Mouse (Mus musculus): ENCODE measurements around the gene Sdcbp2. TPM values are rescaled to one million over a fixed set of nuclear protein-coding genes. Genes with fewer than 3 reads are reported as not detected.

Sdcbp2 gene
- polyA plus RNA-seq, 2 experiments, result 1.6 to 2.0 TPM

DNA sequence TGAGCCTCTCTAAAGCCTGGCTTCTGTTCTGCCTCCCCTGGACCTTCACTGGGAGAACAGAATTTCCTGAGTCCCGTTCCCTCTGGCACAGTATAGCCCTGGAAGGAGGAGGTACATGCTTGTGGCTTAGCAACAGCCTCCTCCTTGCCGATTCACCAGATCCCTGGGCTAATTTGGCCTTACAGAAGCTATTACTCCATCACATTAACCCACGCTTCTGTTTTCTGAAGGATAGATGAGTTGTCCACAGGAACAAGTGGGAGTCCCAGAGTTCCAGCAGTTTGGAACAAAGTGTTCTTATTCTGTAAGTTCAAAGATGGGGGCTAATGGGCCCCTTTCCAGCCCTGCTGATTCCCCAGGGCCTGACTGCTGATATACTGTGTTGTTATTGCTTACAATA lies 1.2 kb downstream of the Sdcbp2 start:
- ATAC-seq (ENCODE audit: low FRiP score, low read depth), result no peak
- 72% methylated on average over 3 of the region's 3 CpGs for WGBS

DNA sequence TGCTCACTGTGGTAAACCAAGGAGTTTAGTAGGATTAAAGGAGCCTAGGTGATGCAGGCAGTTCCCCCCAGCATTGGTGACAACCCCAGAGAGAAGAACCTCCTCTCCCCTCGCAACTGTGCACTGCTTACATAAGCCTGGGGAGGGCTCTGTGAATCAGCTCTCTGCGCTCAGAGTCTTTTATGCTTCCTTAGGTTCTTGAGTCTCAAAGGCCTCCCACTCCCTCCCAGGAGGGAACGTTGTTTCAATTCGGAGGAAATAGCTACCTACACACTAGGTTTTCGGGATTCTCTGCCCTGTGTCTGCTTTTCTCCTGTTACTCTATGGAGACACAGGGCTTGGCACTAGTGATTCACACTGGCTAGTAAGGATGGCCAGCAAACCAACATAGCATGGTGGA lies 2.2 kb downstream of the Sdcbp2 start:
- no peaks in the 10 kb centered on the region for H3K27me3 ChIP-seq (ENCODE audit: control insufficient read depth, insufficient read depth, low read length)
- H3K9me3 ChIP-seq (ENCODE audit: control insufficient read depth, low read length), result no peaks in the 10 kb centered on the region
- ATAC-seq (ENCODE audit: low FRiP score, low read depth), result no peak
- no peak for DNase-seq (ENCODE audit: low spot score)
- H3K4me1 ChIP-seq (ENCODE audit: control insufficient read depth, insufficient read depth, low read length), result peaks cover 6% of the 10 kb centered on the region; the same call in 1 of the 2 replicates
- H3K4me2 ChIP-seq (replicated peaks; ENCODE audit: low read depth, low read length, severe bottlenecking), result no peak overlapping the region
- H3K36me3 ChIP-seq (ENCODE audit: control insufficient read depth, insufficient read depth, low read length), result no peaks in the 10 kb centered on the region
- WGBS, result 70% methylated on average over 5 of the region's 5 CpGs
- no peak overlapping the region for H3K9ac ChIP-seq (ENCODE audit: low read depth, low read length, severe bottlenecking)
- H3K4me3 ChIP-seq (replicated peaks; ENCODE audit: low read length), result no peak overlapping the region
- H3K27ac ChIP-seq (replicated peaks; ENCODE audit: low read depth, low read length), result no peak overlapping the region
- TF ChIP-seq POLR2A (IDR thresholded peaks at IDR 0.05; ENCODE audit: borderline replicate concordance, extremely low read depth, insufficient read depth, insufficient read length), result no peak

More for the DNA sequence above, 1.2 kb downstream of the Sdcbp2 start:
- no peak for TF ChIP-seq POLR2A (IDR thresholded peaks at IDR 0.05; ENCODE audit: borderline replicate concordance, extremely low read depth, insufficient read depth, insufficient read length)
- peaks cover 6% of the 10 kb centered on the region; the same call in 1 of the 2 replicates for H3K4me1 ChIP-seq (ENCODE audit: control insufficient read depth, insufficient read depth, low read length)
- H3K27ac ChIP-seq (replicated peaks; ENCODE audit: low read depth, low read length), result no peak overlapping the region
- no peak for DNase-seq (ENCODE audit: low spot score)
- no peak overlapping the region for H3K9ac ChIP-seq (ENCODE audit: low read depth, low read length, severe bottlenecking)
- H3K27me3 ChIP-seq (ENCODE audit: control insufficient read depth, insufficient read depth, low read length), result no peaks in the 10 kb centered on the region
- H3K9me3 ChIP-seq (ENCODE audit: control insufficient read depth, low read length), result no peaks in the 10 kb centered on the region
- H3K4me3 ChIP-seq (replicated peaks; ENCODE audit: low read length), result no peak overlapping the region
- no peak overlapping the region for H3K4me2 ChIP-seq (replicated peaks; ENCODE audit: low read depth, low read length, severe bottlenecking)
- no peaks in the 10 kb centered on the region for H3K36me3 ChIP-seq (ENCODE audit: control insufficient read depth, insufficient read depth, low read length)

DNA sequence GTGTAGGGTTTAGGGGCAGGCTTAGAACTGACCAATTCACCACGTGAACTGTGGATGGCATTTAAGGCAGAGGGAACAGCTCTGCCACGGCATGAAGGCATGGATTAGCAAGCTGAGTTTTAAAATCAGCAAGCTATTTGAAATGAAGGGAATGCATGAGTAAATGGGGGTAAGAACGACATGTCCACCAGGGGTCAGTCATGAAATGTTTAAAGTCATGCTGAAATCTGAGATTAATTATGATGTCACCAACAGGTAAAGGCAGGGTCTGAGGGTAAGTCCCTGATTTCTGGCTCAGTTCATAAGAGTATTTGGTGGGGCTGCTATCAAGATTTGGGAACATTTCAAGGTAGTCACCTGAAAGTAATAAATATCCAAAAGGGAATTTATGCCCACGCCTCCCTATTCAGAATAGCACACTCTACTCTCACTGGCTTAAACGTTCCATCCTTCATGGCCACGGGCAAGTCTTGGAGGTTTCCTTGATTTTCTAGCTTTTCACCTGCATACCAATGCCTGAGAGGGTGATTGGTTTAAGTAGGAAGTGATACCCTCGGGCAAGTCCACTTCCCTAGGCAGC lies 2.8 kb downstream of the Sdcbp2 start:
- peak overlapping the region; percentile 54 for H3K9ac ChIP-seq (ENCODE audit: low read depth, low read length, severe bottlenecking)
- H3K27ac ChIP-seq (replicated peaks; ENCODE audit: low read depth, low read length), result peak overlapping the region; percentile 22
- peak overlapping the region; percentile 41 for H3K4me3 ChIP-seq (replicated peaks; ENCODE audit: low read length)
- ATAC-seq (ENCODE audit: low FRiP score, low read depth), result no peak
- DNase-seq (ENCODE audit: low spot score), result peak; percentile 77
- no peak for TF ChIP-seq POLR2A (IDR thresholded peaks at IDR 0.05; ENCODE audit: borderline replicate concordance, extremely low read depth, insufficient read depth, insufficient read length)
- no peaks in the 10 kb centered on the region for H3K9me3 ChIP-seq (ENCODE audit: control insufficient read depth, low read length)
- H3K4me1 ChIP-seq (ENCODE audit: control insufficient read depth, insufficient read depth, low read length), result peaks cover 6% of the 10 kb centered on the region; the same call in 1 of the 2 replicates
- H3K36me3 ChIP-seq (ENCODE audit: control insufficient read depth, insufficient read depth, low read length), result no peaks in the 10 kb centered on the region
- WGBS, result 20% methylated on average over 7 of the region's 7 CpGs
- H3K4me2 ChIP-seq (replicated peaks; ENCODE audit: low read depth, low read length, severe bottlenecking), result peak overlapping the region; percentile 61
- no peaks in the 10 kb centered on the region for H3K27me3 ChIP-seq (ENCODE audit: control insufficient read depth, insufficient read depth, low read length)

DNA sequence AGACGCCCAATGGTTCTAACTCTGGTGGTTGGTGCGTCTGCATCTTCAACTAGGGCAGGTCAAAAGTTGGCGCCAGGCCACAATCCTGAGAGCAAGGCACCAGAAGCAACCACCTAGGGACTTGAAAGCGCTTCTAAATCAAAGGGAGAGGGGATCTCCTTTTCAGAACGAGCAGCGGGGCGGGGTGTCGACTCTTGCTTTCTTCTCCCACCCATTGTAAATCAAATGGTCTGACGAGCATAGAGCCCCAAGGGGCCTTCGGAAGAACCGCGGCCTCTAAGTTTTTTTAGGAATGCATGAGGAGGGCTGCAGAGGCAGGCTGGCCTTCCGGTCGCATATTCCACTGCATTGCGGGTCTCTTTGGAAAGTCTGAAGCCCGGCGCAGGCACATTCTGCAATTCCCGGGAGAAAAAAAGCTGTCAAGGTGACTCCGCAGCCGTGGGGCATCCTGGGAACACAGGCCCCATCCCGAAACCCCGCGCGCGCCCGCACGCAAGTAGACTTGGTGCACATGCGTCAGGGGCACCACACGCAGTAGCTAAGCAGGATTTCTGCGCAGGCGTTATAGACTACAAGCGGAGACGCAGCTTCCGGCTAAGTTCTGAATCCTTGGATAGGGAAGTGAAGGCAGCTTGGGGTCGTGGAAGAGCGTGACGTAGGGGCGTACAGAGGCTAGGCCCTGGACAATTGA lies 3.4 kb downstream of the Sdcbp2 start:
- Histone ChIP-seq H3K9me3 (ENCODE audit: control insufficient read depth, low read length) (no peaks in the 10 kb centered on the region), H3K27ac (replicated peaks; ENCODE audit: low read depth, low read length) (peak overlapping the region; percentile 22), H3K4me3 (replicated peaks; ENCODE audit: low read length) (peak overlapping the region; percentile 41), H3K36me3 (ENCODE audit: control insufficient read depth, insufficient read depth, low read length) (no peaks in the 10 kb centered on the region), H3K4me2 (replicated peaks; ENCODE audit: low read depth, low read length, severe bottlenecking) (peak overlapping the region; percentile 61), H3K4me1 (ENCODE audit: control insufficient read depth, insufficient read depth, low read length) (peaks cover 6% of the 10 kb centered on the region; the same call in 1 of the 2 replicates), H3K9ac (ENCODE audit: low read depth, low read length, severe bottlenecking) (peak overlapping the region; percentile 54), H3K27me3 (ENCODE audit: control insufficient read depth, insufficient read depth, low read length) (no peaks in the 10 kb centered on the region)
- DNase-seq (ENCODE audit: low spot score) (peak; percentile 87), ATAC-seq (ENCODE audit: low FRiP score, low read depth) (peak; percentile 90)
- TF ChIP-seq POLR2A (IDR thresholded peaks at IDR 0.05; ENCODE audit: borderline replicate concordance, extremely low read depth, insufficient read depth, insufficient read length), result 0 out of 2 replicates have a peak, but pooled peaks have one; percentile 51
- 3% methylated on average over 38 of the region's 38 CpGs for WGBS

DNA sequence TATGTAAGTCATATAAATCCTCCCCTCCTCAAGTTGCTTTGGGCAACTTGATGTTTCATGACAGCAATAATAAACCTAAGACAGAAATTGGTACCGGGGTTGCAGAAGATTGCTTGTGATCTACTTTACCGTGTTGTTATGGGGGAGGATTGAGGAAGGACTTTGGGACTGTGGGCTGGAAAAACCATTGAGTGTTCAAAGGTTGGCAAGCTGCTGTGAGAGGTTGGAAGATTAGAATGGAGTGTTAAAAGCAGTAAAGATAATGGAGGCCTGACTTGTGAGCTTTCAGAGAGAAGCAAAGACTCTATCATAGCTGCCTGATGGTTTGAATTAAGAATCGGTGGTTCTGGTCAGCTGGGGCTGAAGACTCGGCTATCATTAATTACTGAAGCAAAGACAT lies 6.8 kb downstream of the Sdcbp2 start:
- TF ChIP-seq POLR2A (IDR thresholded peaks at IDR 0.05; ENCODE audit: borderline replicate concordance, extremely low read depth, insufficient read depth, insufficient read length), result no peak
- no peak for DNase-seq (ENCODE audit: low spot score)
- Histone ChIP-seq H3K9ac (ENCODE audit: low read depth, low read length, severe bottlenecking) (no peak overlapping the region), H3K36me3 (ENCODE audit: control insufficient read depth, insufficient read depth, low read length) (no peaks in the 10 kb centered on the region), H3K4me1 (ENCODE audit: control insufficient read depth, insufficient read depth, low read length) (peaks cover 6% of the 10 kb centered on the region; the same call in 1 of the 2 replicates), H3K4me3 (replicated peaks; ENCODE audit: low read length) (no peak overlapping the region), H3K9me3 (ENCODE audit: control insufficient read depth, low read length) (no peaks in the 10 kb centered on the region), H3K27me3 (ENCODE audit: control insufficient read depth, insufficient read depth, low read length) (no peaks in the 10 kb centered on the region), H3K27ac (replicated peaks; ENCODE audit: low read depth, low read length) (no peak overlapping the region), H3K4me2 (replicated peaks; ENCODE audit: low read depth, low read length, severe bottlenecking) (no peak overlapping the region)
- 52% methylated on average over 4 of the region's 4 CpGs for WGBS
- no peak for ATAC-seq (ENCODE audit: low FRiP score, low read depth)

All from limb, embryonic 14.5 days (tissue).